Mouse (Mus musculus): ENCODE measurements around the gene Med4. TPM values are rescaled to one million over a fixed set of nuclear protein-coding genes. Genes with fewer than 3 reads are reported as not detected.

Med4 gene
- total and polyA plus RNA-seq, 2 experiments from 2014 or later: 17.4 to 36.1 TPM

- Histone ChIP-seq H3K36me3 (replicated peaks; ENCODE audit: control insufficient read depth, insufficient read depth, low read length) (no peaks in the 10 kb centered on the region), H3K9ac (replicated peaks; ENCODE audit: low read depth, low read length) (no peak overlapping the region), H3K27me3 (ENCODE audit: control insufficient read depth, insufficient read depth, low read length) (no peaks in the 10 kb centered on the region), H3K4me3 (ENCODE audit: low read depth, low read length) (no peak overlapping the region), H3K4me1 (ENCODE audit: control insufficient read depth, insufficient read depth) (peaks cover 16% of the 10 kb centered on the region), H3K4me2 (ENCODE audit: low read depth, low read length) (no peak overlapping the region), H3K27ac (ENCODE audit: low read depth) (no peak overlapping the region), H3K9me3 (replicated peaks; ENCODE audit: control insufficient read depth, low read length) (no peaks in the 10 kb centered on the region)
- TF ChIP-seq CTCF (IDR thresholded peaks at IDR 0.05; ENCODE audit: low read depth): no peak
- TF ChIP-seq EP300 (IDR thresholded peaks at IDR 0.05; ENCODE audit: low read depth): no peak
- WGBS: 67% methylated on average over 8 of the region's 8 CpGs
- no peak for DNase-seq (ENCODE audit: low spot score)
- ATAC-seq (ENCODE audit: insufficient read depth, low read depth): no peak
Observed at GRCm38 (mm10) chr14:73470593-73470992, 39.2 kb upstream of the Med4 start.

GRCm38 (mm10) chr14:73472205-73472604 is 37.6 kb upstream of the Med4 start:
- 70% methylated on average over 7 of the region's 7 CpGs for WGBS
- no peaks in the 10 kb centered on the region for H3K9me3 ChIP-seq (replicated peaks; ENCODE audit: control insufficient read depth, low read length)
- H3K4me2 ChIP-seq (ENCODE audit: low read depth, low read length): no peak overlapping the region
- peaks cover 16% of the 10 kb centered on the region for H3K4me1 ChIP-seq (ENCODE audit: control insufficient read depth, insufficient read depth)
- H3K9ac ChIP-seq (replicated peaks; ENCODE audit: low read depth, low read length): no peak overlapping the region
- no peak for DNase-seq (ENCODE audit: low spot score)
- H3K27ac ChIP-seq (ENCODE audit: low read depth): no peak overlapping the region
- no peaks in the 10 kb centered on the region for H3K27me3 ChIP-seq (ENCODE audit: control insufficient read depth, insufficient read depth, low read length)
- no peaks in the 10 kb centered on the region for H3K36me3 ChIP-seq (replicated peaks; ENCODE audit: control insufficient read depth, insufficient read depth, low read length)
- no peak for ATAC-seq (ENCODE audit: insufficient read depth, low read depth)
- TF ChIP-seq CTCF (IDR thresholded peaks at IDR 0.05; ENCODE audit: low read depth): no peak
- TF ChIP-seq EP300 (IDR thresholded peaks at IDR 0.05; ENCODE audit: low read depth): no peak
- H3K4me3 ChIP-seq (ENCODE audit: low read depth, low read length): no peak overlapping the region

- no peak overlapping the region for H3K9ac ChIP-seq (replicated peaks; ENCODE audit: low read depth, low read length)
- ATAC-seq (ENCODE audit: insufficient read depth, low read depth): no peak
- peak overlapping the region; percentile 56 for H3K27ac ChIP-seq (ENCODE audit: low read depth)
- H3K9me3 ChIP-seq (replicated peaks; ENCODE audit: control insufficient read depth, low read length): no peaks in the 10 kb centered on the region
- H3K4me3 ChIP-seq (ENCODE audit: low read depth, low read length): no peak overlapping the region
- H3K27me3 ChIP-seq (ENCODE audit: control insufficient read depth, insufficient read depth, low read length): no peaks in the 10 kb centered on the region
- no peak for TF ChIP-seq CTCF (IDR thresholded peaks at IDR 0.05; ENCODE audit: low read depth)
- TF ChIP-seq EP300 (IDR thresholded peaks at IDR 0.05; ENCODE audit: low read depth): no peak
- H3K36me3 ChIP-seq (replicated peaks; ENCODE audit: control insufficient read depth, insufficient read depth, low read length): no peaks in the 10 kb centered on the region
- peaks cover 16% of the 10 kb centered on the region for H3K4me1 ChIP-seq (ENCODE audit: control insufficient read depth, insufficient read depth)
- WGBS: 39% methylated on average over 3 of the region's 3 CpGs
- DNase-seq (ENCODE audit: low spot score): no peak
- peak overlapping the region; percentile 24; the same call in 1 of the 2 replicates for H3K4me2 ChIP-seq (ENCODE audit: low read depth, low read length)
Observed at GRCm38 (mm10) chr14:73473670-73474460, 36.0 kb upstream of the Med4 start.

- H3K9ac ChIP-seq (replicated peaks; ENCODE audit: low read depth, low read length): no peak overlapping the region
- H3K36me3 ChIP-seq (replicated peaks; ENCODE audit: control insufficient read depth, insufficient read depth, low read length): no peaks in the 10 kb centered on the region
- peak; percentile 74; the same call in 1 of the 2 replicates for ATAC-seq (ENCODE audit: insufficient read depth, low read depth)
- peak overlapping the region; percentile 56; the same call in 1 of the 2 replicates for H3K27ac ChIP-seq (ENCODE audit: low read depth)
- peak; percentile 91 for DNase-seq (ENCODE audit: low spot score)
- peaks cover 16% of the 10 kb centered on the region for H3K4me1 ChIP-seq (ENCODE audit: control insufficient read depth, insufficient read depth)
- WGBS: 7% methylated on average over 7 of the region's 7 CpGs
- TF ChIP-seq CTCF (IDR thresholded peaks at IDR 0.05; ENCODE audit: low read depth): peak; percentile 72
- no peak for TF ChIP-seq EP300 (IDR thresholded peaks at IDR 0.05; ENCODE audit: low read depth)
- no peaks in the 10 kb centered on the region for H3K9me3 ChIP-seq (replicated peaks; ENCODE audit: control insufficient read depth, low read length)
- 0 out of 2 replicates have a peak overlapping the region, but pooled peaks have one; percentile 3 for H3K4me3 ChIP-seq (ENCODE audit: low read depth, low read length)
- no peaks in the 10 kb centered on the region for H3K27me3 ChIP-seq (ENCODE audit: control insufficient read depth, insufficient read depth, low read length)
- peak overlapping the region; percentile 24 for H3K4me2 ChIP-seq (ENCODE audit: low read depth, low read length)
Observed at GRCm38 (mm10) chr14:73474636-73475093, 35.2 kb upstream of the Med4 start.

GRCm38 (mm10) chr14:73475506-73475905 is 34.3 kb upstream of the Med4 start:
- H3K36me3 ChIP-seq (replicated peaks; ENCODE audit: control insufficient read depth, insufficient read depth, low read length): no peaks in the 10 kb centered on the region
- WGBS: 50% methylated on average over 7 of the region's 7 CpGs
- H3K27me3 ChIP-seq (ENCODE audit: control insufficient read depth, insufficient read depth, low read length): no peaks in the 10 kb centered on the region
- no peak overlapping the region for H3K4me3 ChIP-seq (ENCODE audit: low read depth, low read length)
- no peak overlapping the region for H3K9ac ChIP-seq (replicated peaks; ENCODE audit: low read depth, low read length)
- TF ChIP-seq EP300 (IDR thresholded peaks at IDR 0.05; ENCODE audit: low read depth): no peak
- no peak for TF ChIP-seq CTCF (IDR thresholded peaks at IDR 0.05; ENCODE audit: low read depth)
- no peak for ATAC-seq (ENCODE audit: insufficient read depth, low read depth)
- no peak overlapping the region for H3K4me2 ChIP-seq (ENCODE audit: low read depth, low read length)
- peaks cover 16% of the 10 kb centered on the region for H3K4me1 ChIP-seq (ENCODE audit: control insufficient read depth, insufficient read depth)
- peak; percentile 36 for DNase-seq (ENCODE audit: low spot score)
- peak overlapping the region; percentile 23; the same call in 1 of the 2 replicates for H3K27ac ChIP-seq (ENCODE audit: low read depth)
- no peaks in the 10 kb centered on the region for H3K9me3 ChIP-seq (replicated peaks; ENCODE audit: control insufficient read depth, low read length)
